Mouse (Mus musculus) macrophage (primary cell): ENCODE results near the gene Arhgef7. TPM values are rescaled to one million over a fixed set of nuclear protein-coding genes. Genes with fewer than 3 reads are reported as not detected.
"Not testable (repeated sequence)": the region's sequence is repeated elsewhere in the genome, so short reads cannot be mapped to it uniquely, and the experiment has no call there.

Experiments
- H3K27ac ChIP-seq: fragments of 350-480 bp; formaldehyde crosslinking; 2 replicates; pipeline ENCODE4 v1.9.0; 2021
- H3K36me3 ChIP-seq: fragments of 350-480 bp; formaldehyde crosslinking; 2 replicates; pipeline ENCODE4 v1.9.0; 2021; ENCODE audit errors: inconsistent target
- H3K4me3 ChIP-seq: fragments of 350-480 bp; formaldehyde crosslinking; 2 replicates; pipeline ENCODE4 v1.9.0; 2021; ENCODE audit errors: inconsistent target
- H3K79me2 ChIP-seq: fragments of 350-480 bp; formaldehyde crosslinking; 2 replicates; pipeline ENCODE4 v1.9.0; 2021; ENCODE audit errors: inconsistent target
- WGBS: methylation state at CpG from one replicate; pipeline ENCODE4 v1.1.7; 2026; ENCODE audit warnings: inconsistent platforms; ENCODE audit not compliant: missing documents; 5-methylcytosine and 5-hydroxymethylcytosine counted together
- polyA plus RNA-seq: library from polyadenylated mRNA; stranded (reverse); fragments of 250-400 nt; gene quantifications from 3 replicates; pipeline ENCODE4 v1.2.4, GENCODE M21; 2018; ENCODE audit warnings: inconsistent platforms

The Arhgef7 gene
- polyA plus RNA-seq, 1 experiment from 2014 or later: 50.2 TPM

DNA sequence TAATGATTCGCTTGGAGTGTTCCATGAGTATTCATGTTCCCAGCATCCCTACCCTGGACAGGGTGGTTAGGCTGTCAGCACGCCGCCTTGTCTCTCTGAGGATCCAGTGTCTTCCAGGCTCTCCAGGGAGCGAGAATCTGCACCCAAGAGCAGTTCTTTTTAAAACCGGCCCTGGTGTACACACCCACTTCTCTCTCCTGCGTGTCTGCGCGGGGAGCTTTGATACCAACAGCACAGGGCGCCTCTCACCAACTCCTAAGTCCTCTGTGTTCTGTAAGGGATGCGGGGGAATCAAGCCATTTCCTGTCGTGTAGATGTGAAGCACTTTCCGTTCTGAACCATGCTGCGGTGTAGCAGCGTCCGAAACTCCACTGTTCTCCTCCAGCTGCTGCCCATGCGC is 107.2 kb downstream of the Arhgef7 start:
- Histone ChIP-seq H3K27ac (no peak overlapping the region), H3K36me3 (peaks cover 47% of the 10 kb centered on the region), H3K4me3 (no peak overlapping the region), H3K79me2 (no peaks in the 10 kb centered on the region)
- 95% methylated on average over 16 of the region's 16 CpGs for WGBS

DNA sequence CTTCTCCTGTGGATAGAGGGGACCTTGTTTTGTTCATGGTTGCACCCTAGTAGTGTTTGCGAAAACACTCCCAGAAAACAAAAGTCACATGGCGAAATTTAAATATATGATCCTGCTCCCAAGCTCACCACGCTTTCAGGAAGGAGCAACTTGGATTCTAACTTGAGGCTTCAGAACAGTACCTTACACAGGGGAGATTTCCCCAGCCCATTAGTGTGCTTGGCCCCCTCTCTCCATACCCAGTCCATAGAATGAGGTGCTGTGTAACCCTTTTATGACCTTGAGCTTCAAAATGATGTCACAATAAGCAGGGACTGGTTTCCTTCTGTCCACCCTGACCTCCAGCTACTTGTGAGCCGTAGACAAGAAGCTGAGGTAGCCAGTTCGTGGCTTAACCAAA is 112.7 kb downstream of the Arhgef7 start, which contains the start of gene Tex29:
Gene Tex29, plus strand, starts transcription at position 301 of the 400 bp plus-strand sequence.
- 91% methylated on average over 5 of the region's 5 CpGs for WGBS

DNA sequence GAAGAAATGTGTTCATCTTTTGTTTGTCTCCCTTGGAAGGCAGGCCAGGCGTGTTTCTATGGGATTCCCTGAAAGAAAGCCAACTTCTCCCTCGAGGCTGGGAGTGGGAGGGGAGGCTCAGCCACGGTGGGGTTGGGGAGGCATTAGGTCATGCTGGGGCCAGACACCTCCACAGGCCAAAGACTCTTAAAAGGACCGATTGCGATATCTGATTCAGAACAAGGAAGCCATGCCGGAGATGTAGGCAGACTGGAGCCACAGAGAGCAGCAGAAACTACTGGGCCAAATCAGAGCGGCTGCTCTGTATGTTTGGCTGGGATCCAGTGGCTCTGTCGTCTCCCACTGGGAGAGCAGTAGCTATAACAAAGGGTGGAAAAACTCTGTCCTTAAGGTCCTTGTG is 114.0 kb downstream of the Arhgef7 start:
- Histone ChIP-seq H3K4me3 (no peak overlapping the region), H3K79me2 (no peaks in the 10 kb centered on the region), H3K27ac (no peak overlapping the region), H3K36me3 (no peaks in the 10 kb centered on the region)
- WGBS: 77% methylated on average over 8 of the region's 8 CpGs

More for the DNA sequence above, 112.7 kb downstream of the Arhgef7 start, which contains the start of gene Tex29:
- Histone ChIP-seq H3K36me3 (no peaks in the 10 kb centered on the region), H3K27ac (no peak within 1 kb of the TSS), H3K79me2 (no peaks in the 10 kb centered on the region), H3K4me3 (no peak within 1 kb of the TSS)

DNA sequence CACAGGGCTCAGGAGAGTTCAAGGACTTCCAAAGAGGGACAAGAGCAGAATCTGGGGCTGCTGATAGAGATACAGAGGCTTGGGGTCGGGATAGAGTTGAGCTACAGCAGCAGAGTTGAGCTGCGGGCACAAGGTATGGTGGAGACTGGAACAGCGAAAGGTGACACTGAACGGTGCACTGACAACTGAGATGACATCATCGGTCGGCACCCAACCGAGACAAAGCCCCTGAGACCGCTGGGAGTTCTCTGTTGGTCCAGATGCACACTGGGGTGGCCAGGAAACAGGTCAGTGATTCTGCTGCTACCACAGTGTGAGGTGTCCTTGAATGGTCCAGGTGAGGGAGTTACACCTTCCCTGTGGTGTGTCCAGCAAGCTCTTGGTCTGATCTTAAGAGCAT is 115.2 kb downstream of the Arhgef7 start:
- Histone ChIP-seq H3K36me3 (no peaks in the 10 kb centered on the region), H3K4me3 (no peak overlapping the region), H3K79me2 (no peaks in the 10 kb centered on the region), H3K27ac (no peak overlapping the region)
- WGBS: 92% methylated on average over 8 of the region's 8 CpGs

DNA sequence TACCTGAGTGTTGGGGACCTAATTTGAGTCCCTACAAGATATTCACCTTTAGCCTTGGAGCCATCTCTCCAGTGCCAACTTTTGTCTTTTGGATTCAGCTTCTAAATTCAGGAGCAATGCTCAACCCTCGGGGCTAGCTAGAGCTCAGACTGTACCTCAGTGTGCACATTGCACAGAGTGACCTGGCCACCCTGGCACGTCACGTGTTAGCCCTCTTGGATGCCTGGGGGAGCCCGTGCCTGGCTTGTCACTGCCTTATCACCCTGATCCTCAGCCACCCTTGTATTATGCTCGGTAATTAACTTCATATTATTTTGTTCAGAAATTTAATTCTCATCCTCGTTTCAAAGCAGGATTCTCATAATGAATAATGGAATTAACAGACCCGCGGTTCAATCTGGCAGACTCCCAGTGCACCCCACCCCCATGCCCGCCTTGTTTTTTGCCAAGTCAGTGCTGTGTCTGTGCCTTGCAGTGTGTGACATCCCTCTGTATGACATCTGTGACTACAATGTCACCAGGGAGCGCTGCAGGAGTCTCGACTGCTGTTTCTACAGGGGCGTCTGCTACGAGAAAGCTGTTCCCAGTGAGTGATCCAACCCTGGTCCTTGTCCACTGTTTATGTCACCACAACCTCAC is 116.3 kb downstream of the Arhgef7 start:
- 87% methylated on average over 13 of the region's 13 CpGs for WGBS
- H3K27ac ChIP-seq: no peak overlapping the region

DNA sequence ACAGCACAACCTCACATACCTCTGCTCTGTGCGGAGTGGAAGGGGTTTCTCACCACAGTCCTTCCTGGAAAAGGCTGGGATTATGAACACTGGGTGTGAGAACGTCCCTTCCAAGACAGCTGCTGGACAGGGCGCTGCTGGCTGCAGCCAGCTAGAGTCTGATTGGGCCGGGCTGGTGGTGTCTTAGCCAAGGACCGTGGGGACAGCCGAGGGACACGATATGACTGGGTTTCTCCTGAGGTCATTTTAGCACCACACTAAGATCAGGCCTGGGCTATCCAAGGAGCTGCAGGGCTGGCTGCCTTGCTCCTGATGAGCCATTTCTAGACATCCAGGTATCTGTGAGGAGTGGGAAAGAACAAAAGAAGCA is 116.8 kb downstream of the Arhgef7 start:
- Histone ChIP-seq H3K79me2 (no peaks in the 10 kb centered on the region), H3K4me3 (no peak overlapping the region)
- 95% methylated on average over 7 of the region's 7 CpGs for WGBS

More for the DNA sequence above, 116.3 kb downstream of the Arhgef7 start:
- Histone ChIP-seq H3K79me2 (no peaks in the 10 kb centered on the region), H3K4me3 (no peak overlapping the region), H3K36me3 (no peaks in the 10 kb centered on the region)

DNA sequence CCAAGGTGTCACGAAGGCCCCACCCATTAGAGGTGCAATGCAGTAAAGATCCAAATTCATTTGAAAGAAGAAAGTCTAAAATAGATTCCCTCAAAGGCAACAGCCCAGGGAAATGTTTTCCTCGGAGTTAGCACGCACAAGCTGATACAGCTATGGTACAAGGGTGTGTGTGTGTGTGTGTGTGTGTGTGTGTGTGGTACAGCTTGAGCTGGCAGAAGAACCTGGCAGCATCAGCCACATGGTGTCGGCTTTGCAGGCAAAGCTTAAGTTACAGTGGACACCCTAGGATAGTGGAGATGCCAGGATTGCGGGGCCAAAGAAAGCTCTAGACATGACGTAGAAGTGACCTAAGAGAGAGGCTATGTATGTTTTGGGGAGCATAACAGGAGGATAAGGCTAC is 119.3 kb downstream of the Arhgef7 start:
- no peak overlapping the region for H3K4me3 ChIP-seq
- 96% methylated on average over 6 of the region's 6 CpGs for WGBS
- H3K79me2 ChIP-seq: no peaks in the 10 kb centered on the region
- H3K36me3 ChIP-seq: no peaks in the 10 kb centered on the region
- no peak overlapping the region for H3K27ac ChIP-seq

More for the DNA sequence above, 116.8 kb downstream of the Arhgef7 start:
- Histone ChIP-seq H3K27ac (no peak overlapping the region), H3K36me3 (no peaks in the 10 kb centered on the region)

DNA sequence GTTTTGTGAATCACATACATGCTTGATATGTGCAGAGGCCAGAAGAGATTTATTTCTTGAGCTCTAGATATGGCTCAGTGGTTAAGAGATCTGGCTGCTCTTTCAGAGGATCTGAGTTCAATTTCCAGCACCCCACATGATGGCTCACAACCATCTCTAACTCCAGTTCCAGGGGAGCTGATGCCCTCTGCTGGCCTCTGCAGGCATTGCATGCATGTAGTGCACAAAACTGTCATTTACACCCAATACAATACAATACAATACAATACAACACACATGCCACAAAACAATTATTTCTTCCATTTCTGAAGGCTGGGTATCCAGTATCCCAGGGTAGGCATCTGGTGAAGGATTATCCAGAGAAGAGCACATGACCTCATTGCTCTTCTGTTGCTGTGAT is 140.3 kb downstream of the Arhgef7 start:
- Histone ChIP-seq H3K4me3 (no peak overlapping the region), H3K27ac (no peak overlapping the region), H3K79me2 (no peaks in the 10 kb centered on the region), H3K36me3 (no peaks in the 10 kb centered on the region)

DNA sequence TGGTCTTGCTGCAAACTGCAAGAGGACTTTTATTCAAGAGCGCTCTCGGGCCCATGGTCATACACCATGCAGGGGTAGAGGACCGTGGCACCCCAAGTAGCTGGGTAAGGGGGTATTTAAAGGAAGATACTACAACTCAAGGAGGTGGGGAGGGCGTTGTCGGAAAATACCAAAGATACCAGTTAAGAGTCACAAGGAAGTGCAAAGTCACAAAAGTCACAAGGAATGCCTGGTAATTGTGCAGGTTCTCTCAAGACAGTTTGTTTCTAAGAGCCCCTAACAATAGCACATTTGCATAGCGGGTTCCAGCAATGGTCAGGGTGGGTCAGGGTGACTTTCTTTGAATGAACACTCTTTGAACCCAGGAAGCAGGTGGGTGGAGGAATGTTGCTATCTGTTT is 146.7 kb downstream of the Arhgef7 start:
- not testable (repeated sequence) for H3K27ac ChIP-seq, H3K79me2 ChIP-seq, H3K36me3 ChIP-seq, H3K4me3 ChIP-seq
- 100% methylated on average over 1 of the region's 6 CpGs for WGBS

DNA sequence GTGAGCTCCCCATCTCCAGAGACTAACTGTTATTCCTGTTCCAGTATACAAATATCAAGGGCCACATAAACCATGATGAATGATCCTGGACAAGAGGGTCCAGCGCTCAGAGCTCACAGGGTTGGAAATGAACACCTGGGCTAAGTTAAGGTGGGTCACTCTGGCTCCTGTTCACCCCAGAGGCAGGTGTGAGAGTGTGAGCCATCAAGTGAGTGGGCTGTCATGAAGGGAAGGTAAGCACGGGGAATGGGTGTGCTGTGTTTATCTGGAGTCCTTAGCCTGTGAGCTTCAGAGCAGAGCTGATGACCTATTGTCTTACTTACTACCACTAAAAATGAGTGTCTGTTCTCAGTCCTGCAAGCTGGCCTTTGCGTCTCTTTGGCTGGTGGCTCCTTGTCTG is 157.1 kb downstream of the Arhgef7 start:
- 100% methylated on average over 3 of the region's 3 CpGs for WGBS

More for the DNA sequence above, 157.1 kb downstream of the Arhgef7 start:
- no peak overlapping the region for H3K27ac ChIP-seq
- no peaks in the 10 kb centered on the region for H3K36me3 ChIP-seq
- H3K79me2 ChIP-seq: no peaks in the 10 kb centered on the region
- no peak overlapping the region for H3K4me3 ChIP-seq

Other genes with a start within 250 kb of the Arhgef7 start
- gene Rab20, start 249.0 kb upstream of the Arhgef7 start, polyA plus RNA-seq: 31.9 to 52.1 TPM (median 35.7 TPM) in 3 replicates
- gene Naxd, start 230.2 kb upstream of the Arhgef7 start, polyA plus RNA-seq: 30.7 to 40.1 TPM (median 32.9 TPM) in 3 replicates
- 9.9 to 20.4 TPM (median 18.1 TPM) in 3 replicates for gene Cars2, start 176.9 kb upstream of the Arhgef7 start, polyA plus RNA-seq
- gene Ing1, start 172.2 kb upstream of the Arhgef7 start, polyA plus RNA-seq: 20.1 to 29.4 TPM (median 21.5 TPM) in 3 replicates
- gene Ankrd10, start 92.0 kb upstream of the Arhgef7 start, polyA plus RNA-seq: 4.2 to 13.7 TPM (median 11.4 TPM) in 3 replicates
- gene 1700016D06Rik, start 26.7 kb upstream of the Arhgef7 start, polyA plus RNA-seq: not detected in 3 replicates
- not detected in 3 replicates for gene Tex29, start 112.8 kb downstream of the Arhgef7 start, polyA plus RNA-seq